Mouse (Mus musculus) thymus, postnatal 14 days (tissue): Measurements from ENCODE around the gene Pced1a.
"Not testable (repeated sequence)": the region's sequence is repeated elsewhere in the genome, so short reads cannot be mapped to it uniquely, and the experiment has no call there.

Source experiments
- DNase-seq: peaks from one replicate; pipeline ENCODE4 v3.0.0; 2021

Gene Pced1a

GRCm38 (mm10) chr2:130386212-130386611 is 38.3 kb downstream of the Pced1a start:
- DNase-seq: no peak

GRCm38 (mm10) chr2:130383895-130384294 is 40.6 kb downstream of the Pced1a start:
- peak; percentile 61 for DNase-seq

- no peak for DNase-seq
Observed at GRCm38 (mm10) chr2:130383205-130383604, 41.3 kb downstream of the Pced1a start.

GRCm38 (mm10) chr2:130374951-130375350 is 49.5 kb downstream of the Pced1a start:
- DNase-seq: no peak

- DNase-seq: not testable (repeated sequence)
Observed at GRCm38 (mm10) chr2:130373026-130373425, 51.5 kb downstream of the Pced1a start.

- no peak for DNase-seq
Observed at GRCm38 (mm10) chr2:130367386-130367785, 57.1 kb downstream of the Pced1a start.
